10 mouse cellular contexts compared by ENCODE assay signal in the genomic region with DNA sequence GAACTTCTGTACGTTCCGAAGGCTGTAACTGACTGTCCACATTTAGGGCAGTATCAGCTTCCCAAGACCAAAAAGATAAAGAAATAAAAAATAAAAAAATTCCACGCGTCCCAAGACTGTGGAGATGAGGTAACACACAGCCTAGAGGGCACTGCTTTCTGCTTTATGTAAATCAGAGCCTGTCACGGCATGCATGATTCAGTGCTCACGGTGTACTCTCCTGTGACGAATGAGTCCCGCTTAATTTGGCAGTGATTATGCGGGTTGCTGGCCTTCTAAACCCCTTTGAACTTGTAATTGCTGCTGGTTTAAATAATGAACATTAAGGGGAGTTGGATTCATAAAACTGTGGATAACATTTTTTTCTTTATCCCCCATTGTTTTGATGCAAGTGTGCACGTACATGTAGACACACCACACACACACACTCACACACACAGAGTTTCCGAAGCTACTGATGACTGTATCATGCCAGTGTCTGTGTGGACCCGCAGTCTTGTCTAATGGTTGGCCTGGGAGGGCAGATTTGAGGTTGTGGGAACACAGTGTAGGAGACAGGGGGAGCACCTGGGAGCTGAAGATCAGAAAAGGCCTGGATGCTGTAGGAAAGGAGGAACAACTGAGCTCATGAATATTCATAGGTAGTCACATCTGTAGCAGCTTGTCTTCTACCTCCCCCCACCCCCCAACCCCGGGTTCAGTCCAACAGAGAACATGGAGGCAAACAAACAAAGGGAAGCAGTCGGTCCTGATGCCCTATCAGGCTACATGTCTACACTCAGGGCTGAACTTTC.
DNase-seq lines count a peak whose midpoint lies in the region; ATAC-seq lines count a peak whose summit lies in the region.
"Had no signal": no experiment of that assay in that cellular context is flagged by ENCODE, and none has a peak within 500 bp of the region (broad histone marks: within the 10 kb centered on the region; RNA-seq: fewer than 3 reads in every experiment).

No protein-coding gene starts in this region.

- H3K36me3 ChIP-seq in forebrain, embryonic 10.5 days (replicated peaks): peaks cover 13% of the 10 kb centered on the region
- peaks cover 29% of the 10 kb centered on the region; the same call in 1 of the 2 replicates for H3K36me3 ChIP-seq in kidney, embryonic 14.5 days (ENCODE audit: control insufficient read depth, insufficient read depth, low read length)
- H3K36me3 ChIP-seq in neural tube, embryonic 14.5 days (ENCODE audit: control insufficient read depth, insufficient read depth, low read length): no peaks in the 10 kb centered on the region

- peak; percentile 67 for DNase-seq in heart, adult 11 months
- no peak for DNase-seq in heart, postnatal 10 days
- no peak for DNase-seq in forebrain, embryonic 10.5 days (ENCODE audit: extremely low spot score, low spot score)
- DNase-seq in left cerebral cortex, adult 18-20 months (ENCODE audit: low spot score in 2 of 2): no peak
- no peak for DNase-seq in cerebellum, adult 11 months

- intact Hi-C loops in heart, postnatal 10 days (cut with DNase I): no loop called here

- H3K4me2 ChIP-seq in kidney, embryonic 14.5 days (replicated peaks; ENCODE audit: low read depth, low read length): no peak overlapping the region
- H3K4me2 ChIP-seq in neural tube, embryonic 14.5 days (ENCODE audit: low read depth, low read length): no peak overlapping the region

- peak; percentile 71 for ATAC-seq in kidney, embryonic 14.5 days (ENCODE audit: low FRiP score, low TSS enrichment)
- peak; percentile 84 for ATAC-seq in neural tube, embryonic 14.5 days (ENCODE audit: low read depth)
- no peak for ATAC-seq in inflammation-experienced regulatory T-cells, adult 6 months

- H3K27me3 ChIP-seq in forebrain, embryonic 10.5 days (ENCODE audit: poor library complexity, severe bottlenecking): no peaks in the 10 kb centered on the region
- no peaks in the 10 kb centered on the region for H3K27me3 ChIP-seq in kidney, embryonic 14.5 days (ENCODE audit: control insufficient read depth, insufficient read depth, low read length)
- H3K27me3 ChIP-seq in neural tube, embryonic 14.5 days (ENCODE audit: control insufficient read depth, insufficient read depth, low read length): no peaks in the 10 kb centered on the region

- H3K9ac ChIP-seq in kidney, embryonic 14.5 days (ENCODE audit: low read depth, low read length): no peak overlapping the region
- no peak overlapping the region for H3K9ac ChIP-seq in neural tube, embryonic 14.5 days (replicated peaks; ENCODE audit: low read depth, low read length)
- H3K9ac ChIP-seq: liver, embryonic 14.5 days had no signal

- 72% methylated on average over 14 of the region's 14 CpGs for WGBS in forebrain, embryonic 10.5 days
- 48% methylated on average over 14 of the region's 14 CpGs for WGBS in kidney, embryonic 14.5 days
- 35% methylated on average over 14 of the region's 14 CpGs for WGBS in neural tube, embryonic 14.5 days

- H3K4me3 ChIP-seq in forebrain, embryonic 10.5 days: no peak overlapping the region
- H3K4me3 ChIP-seq in kidney, embryonic 14.5 days (ENCODE audit: low read length): no peak overlapping the region
- no peak overlapping the region for H3K4me3 ChIP-seq in neural tube, embryonic 14.5 days (ENCODE audit: low read depth, low read length)
- H3K4me3 ChIP-seq: myocyte had no signal

- H3K27ac ChIP-seq in forebrain, embryonic 10.5 days: peak overlapping the region; percentile 81
- H3K27ac ChIP-seq in kidney, embryonic 14.5 days (ENCODE audit: low read depth, low read length): no peak overlapping the region
- peak overlapping the region; percentile 34; the same call in 1 of the 2 replicates for H3K27ac ChIP-seq in neural tube, embryonic 14.5 days (ENCODE audit: low read depth, low read length)
- H3K27ac ChIP-seq: liver, embryonic 14.5 days had no signal

- H3K9me3 ChIP-seq in forebrain, embryonic 10.5 days: no peaks in the 10 kb centered on the region
- H3K9me3 ChIP-seq in kidney, embryonic 14.5 days (ENCODE audit: control insufficient read depth, low read length): no peaks in the 10 kb centered on the region
- H3K9me3 ChIP-seq in neural tube, embryonic 14.5 days (ENCODE audit: control insufficient read depth, low read length): no peaks in the 10 kb centered on the region

- peaks cover 36% of the 10 kb centered on the region for H3K4me1 ChIP-seq in forebrain, embryonic 10.5 days
- peaks cover 9% of the 10 kb centered on the region; the same call in 1 of the 2 replicates for H3K4me1 ChIP-seq in kidney, embryonic 14.5 days (ENCODE audit: control insufficient read depth, insufficient read depth, low read length)
- no peaks in the 10 kb centered on the region; the same call in 1 of the 2 replicates for H3K4me1 ChIP-seq in neural tube, embryonic 14.5 days (ENCODE audit: control insufficient read depth, insufficient read depth, low read length)
